Mouse (Mus musculus) monocyte, adult 2 months (primary cell): ENCODE results near the gene Phactr1.

ENCODE experiments used
- DNase-seq, 2 experiments: peaks; one replicate each; pipeline ENCODE4 v3.0.0; 2022; ENCODE audit warnings: low spot score in 2 of 2, low read depth in 1 of 2

Gene Phactr1

DNA sequence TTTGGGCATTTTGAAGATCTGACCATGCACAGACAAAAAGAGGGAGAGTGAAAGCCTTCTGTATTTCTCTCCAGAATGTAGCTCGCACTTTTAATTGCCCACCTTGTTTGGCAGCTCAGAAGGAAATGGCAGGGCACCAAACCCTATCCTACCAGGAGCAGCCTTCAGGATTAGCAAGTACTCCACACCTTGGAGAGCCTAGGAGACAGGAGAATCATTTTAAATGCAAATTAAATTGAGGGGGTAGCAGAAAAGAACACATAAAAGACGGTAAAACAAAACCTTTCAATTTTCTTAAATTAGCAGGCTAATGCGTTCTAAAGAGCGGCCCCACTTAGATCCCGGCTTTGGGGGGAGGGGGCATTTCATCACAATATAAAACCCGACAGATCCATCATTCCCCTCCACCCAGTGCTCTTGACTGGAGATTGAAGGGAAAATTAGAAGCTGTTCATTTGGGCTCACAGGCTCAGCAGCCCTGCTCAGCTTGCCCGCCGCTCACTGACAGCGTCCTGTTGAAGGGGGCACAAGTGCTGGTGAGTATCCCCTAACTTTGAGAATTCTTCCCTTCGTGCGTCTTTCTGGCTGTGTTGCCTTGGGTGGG lies at the start of gene Phactr1:
Gene Phactr1 (plus strand): TSS at position 233 of the 604 bp plus-strand sequence.
- no peak for DNase-seq

DNA sequence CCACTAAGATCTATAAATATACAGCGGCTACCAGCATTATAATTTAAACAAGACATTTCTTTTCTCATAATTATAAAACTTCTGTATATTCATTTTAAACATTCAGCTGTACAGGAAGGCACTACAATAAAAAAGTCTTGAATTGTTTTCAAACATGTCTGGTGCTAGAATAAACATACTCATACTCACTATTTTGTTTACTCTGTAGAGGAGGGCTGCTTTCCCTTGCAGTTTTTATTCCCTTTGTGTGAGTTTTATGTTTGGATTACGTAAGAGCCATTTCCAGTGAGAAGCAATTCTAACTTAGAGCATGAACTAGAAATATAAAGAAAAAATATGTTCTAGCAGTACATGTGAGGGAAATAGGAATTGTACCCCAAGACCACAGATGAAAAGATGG lies 45.5 kb upstream of the Phactr1 start:
- DNase-seq = no peak

DNA sequence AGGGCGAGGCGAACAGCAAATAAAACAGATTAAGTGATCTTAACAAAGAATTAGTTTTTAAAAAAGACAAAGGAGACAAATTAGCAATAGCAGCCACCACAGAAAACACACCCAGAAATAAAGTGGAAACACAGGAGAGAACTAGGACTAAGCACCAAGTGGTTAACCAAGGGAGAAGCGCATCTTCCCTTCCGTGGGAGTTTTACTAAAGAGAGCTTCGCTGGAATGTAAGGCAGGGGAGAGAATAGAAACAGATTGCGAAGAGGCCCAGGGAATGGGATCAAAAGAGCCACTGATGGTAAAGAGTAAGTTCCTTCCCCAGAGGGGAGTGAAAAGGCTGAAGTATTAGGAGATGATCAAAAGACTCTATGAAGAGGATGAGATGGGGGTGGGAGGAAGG lies 30.2 kb upstream of the Phactr1 start:
- no peak for DNase-seq

DNA sequence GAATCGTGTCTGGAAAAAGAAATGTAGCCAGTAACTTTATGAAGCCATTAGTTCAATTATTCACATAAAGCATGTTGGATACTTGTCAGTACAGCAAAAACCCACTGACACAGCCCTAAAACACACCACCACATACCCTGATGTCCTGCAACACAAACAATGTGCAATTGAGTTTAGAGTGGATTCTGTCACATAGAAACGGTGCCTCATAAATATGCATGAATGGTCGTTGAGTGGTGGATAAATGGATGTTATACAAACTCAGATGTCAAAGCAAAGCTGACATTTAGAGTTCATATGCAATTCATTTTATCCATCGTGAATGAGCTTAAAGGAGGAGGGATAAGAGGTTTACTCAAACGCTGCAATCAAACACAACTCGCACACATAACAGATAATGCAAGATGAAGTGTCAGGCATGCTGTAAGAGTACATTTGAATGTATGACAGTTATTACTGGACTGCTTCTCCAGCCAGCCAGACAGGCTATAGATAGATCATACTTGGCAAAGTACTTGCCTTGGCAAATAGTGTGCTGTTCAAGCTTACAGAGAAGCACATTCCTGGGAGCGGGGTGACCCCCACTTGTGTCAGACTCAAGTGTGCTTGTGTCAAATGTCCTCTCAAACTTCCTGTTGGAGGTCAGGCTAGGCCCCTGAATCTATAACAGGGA lies 23.6 kb upstream of the Phactr1 start:
- DNase-seq = no peak

DNA sequence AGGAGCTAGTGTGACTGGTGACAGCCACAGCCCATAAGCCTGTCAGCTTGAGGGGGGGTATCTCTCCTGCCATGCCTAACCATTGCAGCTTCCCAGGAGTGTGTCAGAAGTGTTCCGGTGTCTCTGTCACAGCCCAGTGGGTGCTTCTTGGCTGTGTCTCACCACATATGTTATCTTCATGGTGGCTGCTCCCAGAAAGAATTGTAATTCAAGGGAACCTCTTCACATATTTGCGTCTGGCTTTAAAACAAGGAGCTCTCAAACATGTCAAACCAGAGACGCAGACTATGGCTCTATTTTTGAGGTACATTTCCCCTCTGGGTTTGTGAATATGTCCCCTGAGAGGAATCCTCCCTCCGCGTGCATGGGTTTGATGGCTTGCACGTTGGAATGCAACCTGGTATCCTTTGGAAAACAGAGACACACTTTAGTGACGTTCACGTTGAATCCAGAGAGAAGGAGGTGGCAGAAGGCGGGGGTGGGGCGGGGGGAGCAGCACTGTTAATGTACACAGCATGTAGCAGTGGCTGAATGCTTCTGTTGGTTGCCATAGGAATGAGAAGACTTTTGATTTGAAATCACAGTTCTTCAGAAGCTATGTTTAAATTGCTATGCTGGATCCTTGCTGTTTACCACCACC lies 8.7 kb upstream of the Phactr1 start:
- DNase-seq = no peak

DNA sequence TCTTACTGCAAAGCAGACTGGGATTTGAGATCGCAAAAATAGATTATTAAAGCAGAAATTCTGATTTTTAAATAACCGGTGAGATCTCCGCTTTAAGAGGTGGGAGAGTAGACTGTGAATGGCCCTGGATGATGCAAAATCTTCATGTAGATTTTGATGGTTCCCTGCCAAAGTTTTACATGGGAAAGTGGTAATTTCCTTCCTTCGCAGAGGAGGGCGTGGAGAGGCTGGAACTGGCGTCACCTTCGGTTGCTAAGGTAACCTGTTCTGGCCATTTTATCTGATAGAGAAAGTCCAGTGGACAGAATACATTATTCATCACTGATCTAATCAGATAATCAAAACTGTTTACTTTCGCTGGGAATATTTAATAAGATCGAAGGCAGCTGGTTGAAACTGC lies 876 bp downstream of the Phactr1 start:
- no peak for DNase-seq

DNA sequence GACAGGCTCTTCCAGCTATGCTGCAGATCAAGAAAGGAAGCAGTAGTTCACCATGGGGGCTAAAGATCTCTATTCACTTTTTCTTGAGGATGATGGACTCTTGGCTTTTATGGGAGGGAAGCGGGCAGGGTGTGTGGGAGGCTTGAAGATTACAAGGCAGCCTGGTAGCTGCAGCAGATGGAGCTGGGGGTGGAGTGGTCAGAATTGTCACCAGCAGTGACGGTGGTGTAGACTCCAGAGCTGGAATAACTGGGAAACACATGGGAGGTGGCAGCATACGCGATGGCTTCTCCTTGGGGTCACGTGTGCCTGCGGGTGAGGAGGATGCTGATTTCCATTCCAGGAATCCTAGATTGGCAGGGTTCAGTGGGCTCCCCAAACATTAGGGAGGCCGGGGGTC lies 3.8 kb downstream of the Phactr1 start:
- DNase-seq = no peak

DNA sequence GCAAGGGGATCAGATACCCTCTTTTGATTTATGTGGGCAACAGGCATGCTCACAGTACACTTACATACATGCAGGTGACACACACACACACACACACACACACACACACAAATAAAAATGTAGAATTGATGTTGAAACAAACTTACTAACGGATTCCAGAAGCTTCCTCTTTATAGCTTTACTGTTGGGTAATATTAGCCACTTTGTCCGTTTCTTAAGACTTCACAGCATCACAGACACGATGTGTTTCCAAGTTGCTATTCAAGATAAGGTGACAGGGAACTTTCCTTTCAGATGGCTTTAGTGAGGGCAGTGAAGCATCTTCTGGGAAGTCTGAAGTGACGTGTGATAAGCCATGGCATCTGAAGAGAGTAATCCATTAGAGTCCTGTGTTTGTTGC lies 11.8 kb downstream of the Phactr1 start:
- no peak for DNase-seq

DNA sequence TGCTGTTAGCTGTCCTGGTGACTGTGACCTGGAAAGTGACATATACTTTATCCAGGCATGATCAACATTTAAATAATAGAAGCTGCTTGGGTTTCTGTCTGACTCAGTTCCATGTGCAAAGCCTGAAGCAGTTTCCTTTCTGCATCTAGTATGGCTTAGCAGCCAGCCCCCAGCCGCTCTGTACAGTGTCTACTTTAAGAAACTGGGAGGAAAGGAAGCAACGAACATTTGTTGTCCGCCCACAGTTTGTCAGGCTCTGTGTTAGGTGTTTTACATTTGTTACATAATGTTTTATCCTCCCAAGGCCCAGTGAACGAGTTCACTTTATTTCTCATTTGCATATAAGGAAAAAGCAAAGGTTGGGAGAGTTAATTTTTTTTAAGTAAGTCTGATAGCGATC lies 16.2 kb downstream of the Phactr1 start:
- DNase-seq = no peak

DNA sequence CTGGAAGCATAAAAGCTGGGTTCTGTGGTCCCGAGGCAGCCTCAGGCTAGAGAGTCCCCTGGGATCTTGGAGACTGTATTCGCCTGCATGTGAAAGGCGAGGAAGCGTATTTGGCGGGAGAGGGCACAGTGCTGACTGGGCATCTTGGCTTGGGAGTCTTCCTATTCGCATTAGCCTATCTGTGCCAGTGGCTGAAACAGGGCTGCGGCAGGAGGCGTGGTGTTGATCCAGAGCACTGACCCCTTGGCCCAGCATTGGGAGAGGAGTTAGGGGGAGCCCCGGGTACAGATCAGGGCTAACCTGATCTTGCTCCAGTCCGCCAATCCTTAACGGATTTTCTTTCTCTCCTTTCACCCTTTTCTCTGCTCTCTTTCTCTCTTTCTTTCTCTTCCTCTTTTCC lies 28.7 kb downstream of the Phactr1 start:
- DNase-seq = no peak

DNA sequence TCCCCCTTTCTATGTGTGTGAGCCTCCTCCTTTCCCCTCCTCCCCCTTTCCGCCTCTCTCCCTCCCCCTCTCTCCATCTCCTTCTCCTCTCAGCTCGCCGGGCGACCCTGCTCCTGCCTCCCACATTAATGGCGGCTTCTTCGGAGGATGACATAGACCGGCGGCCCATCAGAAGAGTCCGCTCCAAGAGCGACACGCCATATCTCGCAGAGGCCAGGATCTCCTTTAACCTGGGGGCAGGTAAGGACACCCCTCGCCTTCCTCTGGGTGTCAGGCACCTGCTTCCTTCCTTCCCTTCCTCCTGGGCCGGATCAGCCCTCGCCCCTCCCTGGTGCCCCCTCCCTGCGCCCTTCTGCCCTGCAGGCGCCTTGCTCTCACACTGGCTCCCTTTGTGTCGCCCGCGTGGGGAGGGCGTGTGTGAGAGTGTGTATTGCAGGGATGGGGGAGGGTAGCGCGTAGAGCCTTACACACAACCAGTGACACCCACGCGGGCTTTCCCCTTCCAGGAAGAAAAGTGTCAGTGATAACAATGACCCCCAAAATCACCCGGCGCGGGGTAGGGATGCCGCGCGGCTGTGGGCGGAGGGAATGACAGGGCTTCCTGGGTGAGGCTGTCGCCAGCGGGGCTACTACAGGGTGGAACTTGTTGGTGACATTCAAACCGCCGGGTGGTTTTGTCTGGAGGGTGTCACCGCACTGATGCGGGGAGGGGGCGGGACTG lies 29.3 kb downstream of the Phactr1 start:
- DNase-seq = no peak

DNA sequence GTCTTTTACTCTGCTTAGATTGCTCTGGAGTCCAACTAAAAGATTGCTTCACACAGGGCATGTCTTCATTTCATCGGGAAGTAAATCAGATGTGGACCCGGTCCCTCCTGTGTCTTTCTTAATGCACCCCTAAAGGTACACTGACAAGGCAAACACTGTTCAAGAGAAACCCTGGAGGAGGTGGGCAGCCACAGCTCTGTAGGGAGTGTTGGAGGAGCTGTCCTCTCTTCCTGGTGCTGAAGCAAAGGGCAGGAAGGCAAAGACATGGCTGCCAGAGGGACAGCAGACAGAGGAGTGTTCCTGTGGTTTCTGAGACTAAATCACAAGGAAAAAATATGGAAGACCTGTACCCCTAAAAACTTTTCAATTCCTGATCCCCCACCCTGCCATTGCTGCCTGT lies 31.1 kb downstream of the Phactr1 start:
- DNase-seq = no peak

DNA sequence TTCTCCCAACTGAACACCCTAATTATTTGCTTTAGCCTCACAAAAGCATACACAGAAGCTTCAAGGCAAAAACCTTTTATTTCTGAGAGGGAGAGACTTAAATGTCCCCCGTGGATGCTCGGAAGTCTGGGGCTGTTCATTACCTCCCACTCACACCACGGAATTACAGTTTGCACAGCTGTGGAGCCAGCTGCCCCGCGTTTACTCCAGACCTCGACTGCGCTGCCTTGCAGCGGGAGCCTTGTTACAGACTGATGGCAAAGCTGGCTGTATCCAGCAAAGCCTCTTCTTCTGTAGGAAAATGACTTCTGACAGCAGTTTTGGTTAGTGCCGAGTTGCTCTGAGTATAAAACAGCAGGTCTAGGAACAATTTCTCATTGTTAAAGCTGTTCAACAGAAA lies 39.0 kb downstream of the Phactr1 start:
- DNase-seq = no peak

DNA sequence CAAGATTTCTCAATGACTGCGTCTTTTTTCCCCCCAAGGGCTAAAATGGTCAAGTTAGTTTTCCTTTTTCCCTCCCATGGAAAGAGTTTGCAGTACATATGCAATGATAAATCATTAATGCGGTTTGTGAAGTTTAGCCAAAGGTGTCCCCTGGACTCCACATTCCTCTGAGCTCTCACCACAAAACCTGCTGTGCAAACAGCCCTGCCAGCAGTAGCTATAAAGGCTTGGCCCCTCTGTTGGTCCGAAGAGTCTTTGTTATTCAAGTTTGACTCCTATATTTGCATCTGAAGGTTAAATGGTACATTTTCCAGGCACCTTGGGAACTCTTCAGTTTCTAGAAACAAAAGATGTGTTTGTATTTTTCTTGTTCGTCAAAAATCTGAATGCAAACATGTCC lies 39.7 kb downstream of the Phactr1 start:
- no peak for DNase-seq

DNA sequence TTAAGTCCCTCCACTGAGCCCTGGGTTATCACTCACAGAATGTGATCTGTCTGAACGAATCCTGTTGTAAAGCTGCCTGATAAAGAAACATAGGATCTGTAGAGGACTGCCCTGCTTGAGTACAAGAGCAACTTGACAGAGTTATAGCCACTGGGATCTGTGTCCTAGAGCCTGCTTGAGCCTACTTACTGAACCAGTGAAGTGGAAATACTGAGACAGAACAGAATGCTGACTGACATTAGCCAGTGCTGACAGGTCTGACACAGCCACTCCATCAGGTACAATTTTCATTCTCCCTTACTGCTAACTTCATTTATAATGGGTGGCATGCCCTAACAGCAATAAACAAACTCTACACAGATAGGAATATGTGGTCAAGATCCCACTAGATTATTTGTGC lies 40.2 kb downstream of the Phactr1 start:
- DNase-seq = no peak

DNA sequence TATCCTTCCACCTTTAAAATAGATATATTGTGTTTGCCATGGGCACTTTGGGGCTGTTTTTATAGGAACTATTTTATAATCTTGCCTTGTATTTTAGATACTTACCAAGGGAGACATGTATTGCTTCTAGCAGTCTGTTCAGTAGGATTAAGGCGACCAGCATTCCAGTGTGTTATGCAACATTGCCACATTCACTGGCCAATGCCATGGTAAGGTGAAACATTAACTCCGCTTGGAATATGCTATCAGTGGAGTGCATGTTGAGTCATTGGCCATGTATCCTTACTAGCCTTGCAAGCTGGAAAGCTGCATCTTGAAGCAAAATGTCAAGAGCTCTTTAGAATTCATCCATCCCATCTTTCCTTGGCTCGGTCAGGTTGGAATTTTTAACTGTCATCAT lies 43.6 kb downstream of the Phactr1 start:
- DNase-seq = no peak

DNA sequence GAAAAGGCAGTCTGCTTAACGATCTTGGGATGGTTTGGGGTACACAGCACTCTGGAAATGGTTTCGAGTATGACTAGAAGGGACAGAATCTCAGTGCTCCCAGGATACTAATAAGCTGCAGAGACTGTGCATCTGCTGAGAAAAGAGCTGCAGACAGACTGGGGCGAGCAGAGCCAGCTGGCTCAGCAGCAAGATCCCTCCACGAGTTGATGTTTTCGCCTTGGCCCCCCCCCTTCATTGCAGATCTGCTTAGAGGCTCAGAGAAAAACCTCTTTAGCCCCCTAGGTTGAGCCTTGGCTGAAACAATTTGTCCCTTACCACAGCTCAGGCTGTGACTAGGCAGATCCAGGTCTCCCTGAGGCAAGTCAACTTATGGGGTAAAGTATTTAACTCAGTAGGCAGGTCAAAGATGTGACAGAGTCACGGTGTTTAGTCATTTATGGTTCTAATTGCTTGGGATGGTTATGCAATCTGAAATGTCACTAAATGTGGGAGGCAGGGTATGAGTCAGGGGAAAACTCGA lies 45.3 kb downstream of the Phactr1 start:
- no peak for DNase-seq

DNA sequence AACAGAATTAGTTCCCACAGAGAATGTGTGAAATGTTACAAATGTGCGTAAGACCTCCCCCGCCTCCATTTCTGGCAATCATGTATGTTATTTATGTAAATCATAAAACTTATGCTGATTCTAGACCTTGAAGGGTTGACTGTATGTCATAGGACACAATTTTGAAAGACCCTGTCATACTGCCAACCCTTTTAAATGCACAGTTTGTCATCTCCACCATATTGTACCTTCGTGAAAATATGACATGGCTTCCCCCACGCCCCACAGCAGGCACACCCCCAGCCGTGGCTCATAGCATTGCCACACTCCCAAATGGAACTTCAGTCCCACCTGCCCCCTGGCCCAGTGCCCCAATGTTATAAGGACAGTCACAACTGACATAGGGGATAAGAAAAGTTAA lies 57.1 kb downstream of the Phactr1 start:
- DNase-seq = no peak

DNA sequence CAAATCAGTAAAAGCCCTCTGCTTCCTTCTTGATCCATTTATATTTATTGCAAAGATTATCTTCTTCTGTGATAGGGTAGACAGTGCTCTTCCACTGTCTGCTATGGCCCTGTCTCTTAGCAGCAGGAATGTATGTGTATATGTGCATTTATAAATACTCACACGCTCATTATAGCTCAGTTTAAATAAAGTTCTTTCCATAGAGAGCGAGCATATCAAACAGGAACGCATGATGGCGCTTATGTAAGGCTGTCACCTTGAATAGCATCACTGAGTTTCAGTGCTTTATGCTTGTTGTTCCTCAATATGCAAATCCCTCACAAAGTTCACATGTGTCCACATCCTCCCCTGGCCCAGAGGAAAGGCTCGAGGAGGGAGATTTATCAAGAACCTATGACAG lies 57.7 kb downstream of the Phactr1 start:
- no peak for DNase-seq

DNA sequence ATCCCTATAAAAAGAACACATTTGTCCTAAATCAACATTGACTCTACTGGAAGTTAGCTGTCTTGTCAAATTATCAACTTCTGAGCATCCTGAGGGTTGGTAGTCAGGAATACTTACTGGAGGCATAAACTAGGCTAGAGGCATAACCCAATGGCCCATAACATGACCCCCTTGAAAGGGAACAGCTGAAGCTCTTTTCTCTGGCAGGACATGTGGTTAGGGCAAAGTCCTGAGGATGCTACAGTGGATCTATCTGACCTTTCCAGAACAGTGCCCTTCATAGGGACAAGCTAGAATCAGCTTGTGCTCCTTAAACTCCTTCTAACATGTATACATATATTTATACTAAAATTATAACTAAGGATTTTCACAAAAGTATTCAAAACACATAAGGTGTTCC lies 61.8 kb downstream of the Phactr1 start:
- no peak for DNase-seq

DNA sequence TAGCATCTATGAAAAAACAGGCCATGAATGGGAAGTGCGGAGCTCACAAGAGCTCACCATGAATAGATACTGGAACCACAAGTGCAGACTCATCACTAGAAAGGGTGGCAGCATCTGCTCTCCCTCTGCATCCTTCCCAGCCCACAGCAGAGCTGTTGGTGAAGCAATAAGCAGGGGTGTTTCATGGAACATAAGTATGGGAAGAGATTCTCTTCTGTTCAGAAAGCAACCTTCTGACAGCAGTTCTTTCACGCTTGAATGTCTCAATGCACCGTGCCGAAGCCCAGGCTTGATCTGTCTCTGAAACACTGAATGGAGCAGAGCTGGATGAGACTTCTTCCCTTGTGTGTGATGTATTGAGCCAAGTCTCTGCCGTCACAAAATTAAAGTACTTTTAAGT lies 64.0 kb downstream of the Phactr1 start:
- DNase-seq = no peak
